Mouse (Mus musculus) liver, embryonic 16.5 days (tissue): ENCODE data around the gene Slc27a1. TPM values are rescaled to one million over a fixed set of nuclear protein-coding genes. Genes with fewer than 3 reads are reported as not detected.

ENCODE experiments used
- ATAC-seq: fragments of 200-750 bp; cut with Nextera tagmentation; 2 replicates; pipeline ENCODE4 v1.8.0; 2017; ENCODE audit warnings: low read depth, mild to moderate bottlenecking, moderate number of reproducible peaks, moderate library complexity
- H3K27ac ChIP-seq: fragments of 300-500 bp; sonication (generic); 2 replicates; pipeline ENCODE4 v1.5.1; 2014; ENCODE audit warnings: mild to moderate bottlenecking, low read length
- H3K27me3 ChIP-seq: fragments of 300-500 bp; sonication (generic); 2 replicates; pipeline ENCODE4 v1.6.1; 2014; ENCODE audit warnings: low read depth, low read length, mixed read lengths; ENCODE audit not compliant: control insufficient read depth, insufficient read depth
- H3K36me3 ChIP-seq: fragments of 300-500 bp; sonication (generic); 2 replicates; pipeline ENCODE4 v1.6.1; 2014; ENCODE audit warnings: mild to moderate bottlenecking; ENCODE audit not compliant: control insufficient read depth, insufficient read depth
- H3K4me1 ChIP-seq: fragments of 300-500 bp; sonication (generic); 2 replicates; pipeline ENCODE4 v1.6.1; 2014; ENCODE audit warnings: low read depth, low read length, mixed read lengths; ENCODE audit not compliant: control insufficient read depth
- H3K4me2 ChIP-seq: fragments of 300-500 bp; sonication (generic); 2 replicates; pipeline ENCODE4 v1.6.1; 2014; ENCODE audit warnings: low read depth, low read length, mixed read lengths
- H3K4me3 ChIP-seq: fragments of 300-500 bp; sonication (generic); 2 replicates; pipeline ENCODE4 v1.5.1; 2014; ENCODE audit warnings: low read depth, mild to moderate bottlenecking, low read length
- H3K9ac ChIP-seq: fragments of 300-500 bp; sonication (generic); 2 replicates; pipeline ENCODE4 v1.6.1; 2014; ENCODE audit warnings: low read depth, low read length
- H3K9me3 ChIP-seq: fragments of 300-500 bp; sonication (generic); replicated peaks from 2 replicates; pipeline ENCODE4 v1.6.1; 2016; ENCODE audit warnings: low read length; ENCODE audit not compliant: control insufficient read depth
- WGBS: fragments of 180-500 bp; shearing (Covaris S2); extraction: QIAGEN DNeasy Blood & Tissue Kit; methylation state at CpG from one replicate; pipeline ENCODE4 v1.1.7; 2014; ENCODE audit not compliant: insufficient replicate concordance; 5-methylcytosine and 5-hydroxymethylcytosine counted together
- polyA plus RNA-seq: library from polyadenylated mRNA; unstranded; fragments of >200 nt; fragmentation: Nextera tagmentation; extraction: Ambion mirVana; gene quantifications from 2 replicates; pipeline ENCODE4 v1.2.1, GENCODE M21; 2015

Slc27a1 gene
- polyA plus RNA-seq, 1 experiment from 2014 or later = 3.2 TPM

- peaks cover 4% of the 10 kb centered on the region; the same call in 1 of the 2 replicates for H3K4me1 ChIP-seq
- no peak overlapping the region for H3K4me2 ChIP-seq
- H3K27me3 ChIP-seq = no peaks in the 10 kb centered on the region
- no peaks in the 10 kb centered on the region for H3K9me3 ChIP-seq
- no peak overlapping the region for H3K27ac ChIP-seq
- 69% methylated on average over 7 of the region's 7 CpGs for WGBS
- no peaks in the 10 kb centered on the region for H3K36me3 ChIP-seq
- H3K9ac ChIP-seq = no peak overlapping the region
- no peak for ATAC-seq
- H3K4me3 ChIP-seq = no peak overlapping the region
These were observed 17.9 kb upstream of the Slc27a1 start for GRCm38 (mm10) chr8:71550754-71551153.

GRCm38 (mm10) chr8:71552770-71553169 is 15.9 kb upstream of the Slc27a1 start:
- H3K27ac ChIP-seq = no peak overlapping the region
- no peak overlapping the region for H3K4me3 ChIP-seq
- no peak overlapping the region for H3K4me2 ChIP-seq
- no peak for ATAC-seq
- peaks cover 4% of the 10 kb centered on the region; the same call in 1 of the 2 replicates for H3K4me1 ChIP-seq
- H3K27me3 ChIP-seq = peaks cover 6% of the 10 kb centered on the region
- H3K36me3 ChIP-seq = no peaks in the 10 kb centered on the region
- WGBS = 63% methylated on average over 6 of the region's 6 CpGs
- no peak overlapping the region for H3K9ac ChIP-seq
- no peaks in the 10 kb centered on the region for H3K9me3 ChIP-seq

GRCm38 (mm10) chr8:71554001-71554400 is 14.7 kb upstream of the Slc27a1 start:
- Histone ChIP-seq H3K4me3 (no peak overlapping the region), H3K4me1 (peaks cover 12% of the 10 kb centered on the region), H3K9ac (no peak overlapping the region), H3K27me3 (peaks cover 18% of the 10 kb centered on the region), H3K36me3 (no peaks in the 10 kb centered on the region), H3K9me3 (no peaks in the 10 kb centered on the region), H3K4me2 (no peak overlapping the region), H3K27ac (no peak overlapping the region)
- no peak for ATAC-seq
- WGBS = 55% methylated on average over 6 of the region's 6 CpGs

- H3K4me2 ChIP-seq = no peak overlapping the region
- no peak overlapping the region for H3K4me3 ChIP-seq
- H3K4me1 ChIP-seq = peaks cover 16% of the 10 kb centered on the region
- no peak overlapping the region for H3K9ac ChIP-seq
- no peak overlapping the region for H3K27ac ChIP-seq
- no peak for ATAC-seq
- no peaks in the 10 kb centered on the region for H3K36me3 ChIP-seq
- H3K27me3 ChIP-seq = peaks cover 21% of the 10 kb centered on the region
- 80% methylated on average over 2 of the region's 2 CpGs for WGBS
- no peaks in the 10 kb centered on the region for H3K9me3 ChIP-seq
These were observed 14.0 kb upstream of the Slc27a1 start for GRCm38 (mm10) chr8:71554644-71555043.

GRCm38 (mm10) chr8:71558071-71558957 is 10.4 kb upstream of the Slc27a1 start, which contains the start of gene Tmem221:
Gene Tmem221, minus strand, starts transcription at chr8:71558871.
- H3K9ac ChIP-seq = peak within 1 kb of the TSS; percentile 50; the same call in 1 of the 2 replicates
- peaks cover 40% of the 10 kb centered on the region for H3K27me3 ChIP-seq

GRCm38 (mm10) chr8:71558958-71559690 is 9.6 kb upstream of the Slc27a1 start:
- H3K9ac ChIP-seq = peak overlapping the region; percentile 50; the same call in 1 of the 2 replicates
- WGBS = 3% methylated on average over 24 of the region's 24 CpGs
- peak overlapping the region; percentile 76 for H3K4me2 ChIP-seq
- H3K4me1 ChIP-seq = peaks cover 24% of the 10 kb centered on the region
- no peak overlapping the region for H3K27ac ChIP-seq
- no peaks in the 10 kb centered on the region for H3K36me3 ChIP-seq
- ATAC-seq = peak; percentile 74
- H3K4me3 ChIP-seq = peak overlapping the region; percentile 53
- H3K9me3 ChIP-seq = no peaks in the 10 kb centered on the region
- H3K27me3 ChIP-seq = peaks cover 40% of the 10 kb centered on the region

More at GRCm38 (mm10) chr8:71558071-71558957, 10.4 kb upstream of the Slc27a1 start, which contains the start of gene Tmem221:
- Histone ChIP-seq H3K4me1 (peaks cover 24% of the 10 kb centered on the region), H3K9me3 (no peaks in the 10 kb centered on the region), H3K4me3 (peak within 1 kb of the TSS; percentile 53), H3K36me3 (no peaks in the 10 kb centered on the region), H3K4me2 (peak within 1 kb of the TSS; percentile 76), H3K27ac (no peak within 1 kb of the TSS)
- ATAC-seq = 0 out of 2 replicates have a peak, but pooled peaks have one; percentile 1
- 4% methylated on average over 70 of the region's 70 CpGs for WGBS

GRCm38 (mm10) chr8:71560071-71560470 is 8.6 kb upstream of the Slc27a1 start:
- Histone ChIP-seq H3K9ac (no peak overlapping the region), H3K36me3 (no peaks in the 10 kb centered on the region), H3K27me3 (peaks cover 40% of the 10 kb centered on the region), H3K4me2 (no peak overlapping the region), H3K9me3 (no peaks in the 10 kb centered on the region), H3K27ac (no peak overlapping the region), H3K4me3 (no peak overlapping the region), H3K4me1 (peaks cover 20% of the 10 kb centered on the region)
- WGBS = 41% methylated on average over 3 of the region's 3 CpGs
- no peak for ATAC-seq

- no peak overlapping the region for H3K27ac ChIP-seq
- peaks cover 20% of the 10 kb centered on the region for H3K4me1 ChIP-seq
- H3K27me3 ChIP-seq = peaks cover 40% of the 10 kb centered on the region
- 82% methylated on average over 5 of the region's 5 CpGs for WGBS
- ATAC-seq = no peak
- no peak overlapping the region for H3K4me3 ChIP-seq
- no peak overlapping the region for H3K9ac ChIP-seq
- H3K36me3 ChIP-seq = no peaks in the 10 kb centered on the region
- H3K4me2 ChIP-seq = no peak overlapping the region
- H3K9me3 ChIP-seq = no peaks in the 10 kb centered on the region
These were observed 7.9 kb upstream of the Slc27a1 start for GRCm38 (mm10) chr8:71560765-71561164.
